Mouse (Mus musculus) embryonic facial prominence, embryonic 10.5 days (tissue): Measurements from ENCODE around the gene Eml2. TPM values are rescaled to one million over a fixed set of nuclear protein-coding genes. Genes with fewer than 3 reads are reported as not detected.

Experiments
- DNase-seq: peaks from one replicate; pipeline ENCODE4 v3.0.0-alpha.2; 2017; ENCODE audit warnings: low spot score
- H3K27ac ChIP-seq: fragments of 300-500 bp; sonication (generic); replicated peaks from 2 replicates; pipeline ENCODE4 v1.5.1; 2016; ENCODE audit warnings: mild to moderate bottlenecking
- H3K27me3 ChIP-seq: fragments of 300-500 bp; sonication (generic); replicated peaks from 2 replicates; pipeline ENCODE4 v1.6.1; 2016; ENCODE audit warnings: low read depth, mild to moderate bottlenecking; ENCODE audit not compliant: poor library complexity, severe bottlenecking
- H3K36me3 ChIP-seq: fragments of 300-500 bp; sonication (generic); replicated peaks from 2 replicates; pipeline ENCODE4 v1.6.1; 2016; ENCODE audit warnings: mild to moderate bottlenecking, moderate library complexity
- H3K4me1 ChIP-seq: fragments of 300-500 bp; sonication (generic); 2 replicates; pipeline ENCODE4 v1.6.1; 2016
- H3K4me3 ChIP-seq: fragments of 300-500 bp; sonication (generic); 2 replicates; pipeline ENCODE4 v1.5.1; 2016; ENCODE audit warnings: mild to moderate bottlenecking, moderate library complexity
- H3K9me3 ChIP-seq: fragments of 300-500 bp; sonication (generic); 2 replicates; pipeline ENCODE4 v1.6.1; 2016; ENCODE audit warnings: mild to moderate bottlenecking
- WGBS: fragments of 180-500 bp; shearing (Covaris S2); methylation state at CpG from one replicate; pipeline ENCODE4 v1.1.7; 2016; 5-methylcytosine and 5-hydroxymethylcytosine counted together
- microRNA counts: library from miRNA; unstranded; fragments of <30 nt; microRNA quantifications from one replicate; lab custom pipeline; 2017
- microRNA-seq: library from miRNA; unstranded; fragments of <30 nt; microRNA quantifications from one replicate; pipeline ENCODE4, GENCODE M21; 2017
- polyA plus RNA-seq: library from polyadenylated mRNA; unstranded; fragments of >200 nt; fragmentation: Nextera tagmentation; extraction: Ambion mirVana; gene quantifications from 2 replicates; pipeline ENCODE4 v1.2.1, GENCODE M21; 2016

Gene Eml2
- polyA plus RNA-seq, 1 experiment from 2014 or later = 5.2 TPM

DNA sequence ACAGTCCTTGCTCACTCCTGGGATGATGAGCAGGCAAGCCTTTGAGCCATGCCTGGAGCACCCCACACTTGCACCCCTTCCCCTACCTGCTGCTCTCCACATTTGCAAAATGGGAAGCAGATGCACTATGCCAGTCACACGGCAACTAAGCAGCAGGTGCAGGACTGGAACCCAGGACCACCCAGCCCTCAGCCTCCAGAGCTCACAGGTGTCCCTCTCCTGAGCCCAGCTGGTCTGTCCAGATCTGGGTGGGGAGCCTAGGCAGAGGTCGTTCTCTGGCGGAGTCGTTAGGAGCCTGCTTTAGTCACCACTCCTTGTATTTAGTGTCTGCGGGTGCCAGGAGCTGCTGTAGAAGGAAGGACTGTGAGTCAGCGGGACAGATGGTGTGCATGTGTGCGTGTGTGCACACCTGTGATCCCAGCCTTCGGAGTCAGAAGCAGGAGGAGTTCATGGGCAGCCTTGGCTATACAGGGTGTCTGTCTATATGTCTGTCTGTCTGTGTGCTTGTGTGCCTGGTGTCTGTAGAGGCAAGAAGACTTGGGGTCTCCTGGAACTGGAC is 64.8 kb downstream of the Eml2 start:
- whole genome bisulfite sequencing = 91% methylated on average over 8 of the region's 8 CpGs
- H3K4me3 ChIP-seq = no peak overlapping the region; the same call in 1 of the 2 replicates
- H3K4me1 ChIP-seq = no peaks in the 10 kb centered on the region
- DNase-seq = no peak
- H3K36me3 ChIP-seq = peaks cover 33% of the 10 kb centered on the region
- no peaks in the 10 kb centered on the region for H3K9me3 ChIP-seq
- no peaks in the 10 kb centered on the region for H3K27me3 ChIP-seq
- H3K27ac ChIP-seq = no peak overlapping the region

DNA sequence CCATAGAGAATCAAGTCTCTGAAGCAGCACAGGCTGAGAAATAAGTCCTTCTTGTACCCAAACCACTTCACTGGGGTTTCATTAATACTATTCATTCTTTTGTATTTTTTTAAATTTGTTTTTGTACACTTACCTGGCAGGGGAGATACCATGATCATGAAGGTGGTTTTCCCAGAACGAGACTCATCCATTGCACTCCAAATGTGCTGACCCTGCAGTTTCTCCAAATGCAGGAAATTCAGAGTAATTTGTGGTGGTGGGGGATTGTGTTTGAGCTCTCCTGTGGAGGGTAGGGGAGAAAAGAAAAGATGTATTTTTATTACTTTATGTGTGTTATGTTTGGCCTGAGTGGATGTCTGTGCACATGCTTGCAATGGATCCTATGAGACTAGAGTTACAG is 65.8 kb downstream of the Eml2 start:
- Histone ChIP-seq H3K27ac (no peak overlapping the region), H3K4me3 (no peak overlapping the region), H3K9me3 (no peaks in the 10 kb centered on the region), H3K4me1 (no peaks in the 10 kb centered on the region), H3K27me3 (no peaks in the 10 kb centered on the region), H3K36me3 (peaks cover 42% of the 10 kb centered on the region)
- DNase-seq = no peak
- 96% methylated on average over 1 of the region's 1 CpGs for WGBS

DNA sequence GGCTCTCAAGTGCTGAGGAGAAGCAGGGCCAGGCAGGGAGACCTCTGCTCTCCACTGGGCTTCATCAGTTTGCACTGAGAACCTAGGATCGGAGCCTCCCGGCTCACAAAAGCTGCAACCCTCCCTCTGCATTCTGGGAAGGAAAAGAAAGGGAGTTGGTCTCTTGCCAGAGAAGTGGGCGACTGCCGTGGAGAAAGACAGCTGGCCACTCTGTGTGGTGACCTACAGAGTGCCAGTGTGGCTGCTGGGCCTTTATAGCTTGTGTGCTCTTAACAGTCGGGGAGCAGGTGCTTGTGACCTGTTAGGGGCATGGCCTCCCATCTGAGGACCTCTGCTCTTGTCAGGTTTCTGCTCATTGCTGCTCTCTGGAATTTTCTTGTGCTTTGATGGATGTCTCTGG is 67.6 kb downstream of the Eml2 start:
- no peaks in the 10 kb centered on the region for H3K27me3 ChIP-seq
- H3K9me3 ChIP-seq = no peaks in the 10 kb centered on the region
- no peak overlapping the region for H3K27ac ChIP-seq
- no peaks in the 10 kb centered on the region for H3K4me1 ChIP-seq
- WGBS = 92% methylated on average over 5 of the region's 5 CpGs
- no peak overlapping the region for H3K4me3 ChIP-seq
- DNase-seq = no peak
- H3K36me3 ChIP-seq = peaks cover 51% of the 10 kb centered on the region

DNA sequence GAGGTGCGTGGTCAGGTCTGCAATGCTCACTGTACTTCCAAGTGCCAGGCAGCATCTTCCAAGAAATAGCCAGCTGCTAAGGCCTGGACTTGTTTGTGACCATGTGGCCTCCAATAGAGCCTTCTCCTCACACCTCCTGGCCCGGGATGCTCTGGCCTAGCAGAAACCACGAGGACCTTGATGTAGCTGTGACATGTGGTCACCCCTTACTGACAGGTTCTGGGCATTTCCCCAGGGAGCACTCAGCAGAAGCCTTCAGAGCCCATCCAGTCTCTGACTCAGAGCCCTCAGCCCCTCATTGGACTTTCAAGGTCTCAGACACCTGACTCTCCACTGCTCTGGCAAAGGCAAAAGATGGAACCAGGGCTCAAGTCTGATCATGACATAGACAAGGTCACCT is 68.9 kb downstream of the Eml2 start:
- WGBS = 94% methylated on average over 3 of the region's 3 CpGs
- Histone ChIP-seq H3K36me3 (peaks cover 54% of the 10 kb centered on the region), H3K4me3 (no peak overlapping the region), H3K27ac (no peak overlapping the region), H3K9me3 (no peaks in the 10 kb centered on the region), H3K4me1 (no peaks in the 10 kb centered on the region), H3K27me3 (no peaks in the 10 kb centered on the region)
- no peak for DNase-seq

DNA sequence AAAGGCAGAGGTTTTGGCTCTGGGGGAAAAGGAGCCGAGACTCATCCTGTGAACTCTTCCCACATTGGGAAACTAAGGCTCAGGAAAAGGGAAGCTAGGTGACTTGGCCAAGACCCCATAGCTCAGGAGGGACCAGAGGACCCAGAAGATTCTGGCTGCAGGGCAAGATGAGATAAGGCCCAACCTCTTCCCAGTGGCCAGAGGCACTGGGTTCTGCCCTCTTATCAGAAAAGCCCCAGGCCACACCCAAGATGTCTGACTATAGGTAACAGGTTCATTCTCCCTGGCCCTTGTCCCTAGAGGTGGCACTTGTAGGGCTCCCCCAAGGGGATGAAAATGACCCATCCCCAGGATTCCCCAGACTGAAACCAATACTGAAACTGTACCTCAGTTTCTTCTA is 70.6 kb downstream of the Eml2 start:
- no peak overlapping the region for H3K4me3 ChIP-seq
- H3K27ac ChIP-seq = no peak overlapping the region
- no peaks in the 10 kb centered on the region for H3K4me1 ChIP-seq
- 92% methylated on average over 1 of the region's 1 CpGs for WGBS
- no peak for DNase-seq
- no peaks in the 10 kb centered on the region for H3K27me3 ChIP-seq
- peaks cover 44% of the 10 kb centered on the region for H3K36me3 ChIP-seq
- H3K9me3 ChIP-seq = no peaks in the 10 kb centered on the region

DNA sequence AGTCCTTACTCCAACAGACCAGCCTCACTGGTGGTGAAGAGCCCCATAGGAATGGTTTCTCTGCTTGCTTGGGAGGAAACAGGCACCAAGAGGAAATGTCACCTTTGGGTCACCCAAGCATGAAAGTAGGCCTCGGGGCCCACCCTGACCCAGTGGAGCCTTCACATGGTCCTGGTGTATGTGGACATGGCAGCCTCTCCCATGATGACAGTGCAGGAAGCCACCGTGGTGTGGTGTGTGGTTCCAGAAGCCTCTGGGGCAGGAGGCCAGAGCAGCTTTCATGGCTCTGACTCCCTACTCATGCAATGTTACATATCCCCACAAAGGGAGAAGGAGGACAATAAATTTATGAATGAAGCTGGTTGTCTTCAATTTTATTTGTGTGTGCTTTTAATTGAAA is 71.3 kb downstream of the Eml2 start:
- DNase-seq = no peak
- Histone ChIP-seq H3K27me3 (no peaks in the 10 kb centered on the region), H3K27ac (no peak overlapping the region), H3K4me3 (no peak overlapping the region), H3K4me1 (no peaks in the 10 kb centered on the region), H3K9me3 (no peaks in the 10 kb centered on the region), H3K36me3 (peaks cover 44% of the 10 kb centered on the region)
- WGBS = 95% methylated on average over 2 of the region's 2 CpGs

DNA sequence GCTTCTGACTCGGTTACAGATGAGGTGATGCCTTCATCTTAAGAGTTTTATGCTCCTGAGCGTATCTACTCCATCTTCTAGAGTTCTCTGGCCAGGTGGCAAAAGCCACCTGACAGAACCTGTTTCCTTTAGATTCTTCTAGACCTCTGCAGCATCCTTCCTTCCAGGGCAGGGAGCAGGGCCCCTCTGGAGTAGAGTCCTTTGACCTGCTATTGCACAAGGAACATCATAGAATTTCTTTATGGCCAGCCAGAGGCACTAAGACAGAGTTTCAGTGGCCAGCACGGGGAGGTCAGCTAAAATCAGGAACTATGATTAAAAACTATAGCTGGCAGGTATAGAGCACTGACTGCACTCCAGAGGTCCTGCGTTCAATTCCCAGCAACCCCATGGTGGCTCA is 75.9 kb downstream of the Eml2 start:
- no peak for DNase-seq
- 83% methylated on average over 4 of the region's 4 CpGs for WGBS
- H3K36me3 ChIP-seq = peaks cover 34% of the 10 kb centered on the region
- H3K4me3 ChIP-seq = no peak overlapping the region
- no peaks in the 10 kb centered on the region for H3K4me1 ChIP-seq
- no peaks in the 10 kb centered on the region for H3K27me3 ChIP-seq
- H3K9me3 ChIP-seq = no peaks in the 10 kb centered on the region
- no peak overlapping the region for H3K27ac ChIP-seq

DNA sequence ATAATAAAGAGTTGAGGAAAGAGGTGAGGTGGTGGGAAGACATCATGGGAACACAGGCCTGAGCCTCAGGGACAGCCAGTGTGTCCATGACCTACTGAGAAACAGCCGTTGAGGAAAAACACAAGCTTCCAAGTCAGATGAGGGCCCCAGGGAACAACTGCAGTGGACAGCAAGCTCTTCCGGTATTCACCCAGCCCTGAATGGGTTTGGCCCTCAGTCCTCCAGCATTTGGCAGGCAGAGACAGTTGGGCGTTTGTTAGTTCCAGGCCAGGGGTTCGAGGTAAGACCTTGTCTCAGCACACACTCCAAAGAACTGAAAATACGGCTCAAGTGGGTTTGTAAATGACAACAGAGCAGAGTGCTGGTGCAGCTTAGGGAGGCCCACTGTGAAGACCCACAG is 77.2 kb downstream of the Eml2 start:
- 65% methylated on average over 5 of the region's 5 CpGs for WGBS
- peaks cover 40% of the 10 kb centered on the region for H3K36me3 ChIP-seq
- H3K4me1 ChIP-seq = peaks cover 6% of the 10 kb centered on the region
- H3K27me3 ChIP-seq = no peaks in the 10 kb centered on the region
- H3K4me3 ChIP-seq = no peak overlapping the region
- H3K9me3 ChIP-seq = no peaks in the 10 kb centered on the region
- no peak for DNase-seq
- no peak overlapping the region for H3K27ac ChIP-seq

DNA sequence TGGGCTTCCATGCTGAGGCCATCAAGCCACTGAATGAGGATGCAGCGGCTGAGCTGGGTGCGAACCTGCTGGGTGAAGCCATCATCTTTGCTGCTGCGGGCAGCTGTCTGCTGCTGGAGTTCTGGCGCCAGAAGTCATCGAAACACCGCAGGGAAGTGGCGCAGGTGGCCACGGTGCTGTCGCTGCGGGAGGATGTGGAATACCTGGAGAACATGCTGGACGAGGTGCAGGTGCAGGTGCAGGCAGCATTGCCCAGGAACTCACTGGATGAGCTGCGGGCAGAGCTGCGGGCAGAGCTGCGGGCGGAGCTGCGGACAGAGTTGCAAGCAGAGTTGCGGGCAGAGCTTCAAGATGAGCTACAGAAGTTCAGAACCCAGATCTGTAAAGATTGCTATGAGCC is 79.2 kb downstream of the Eml2 start:
- WGBS = 86% methylated on average over 17 of the region's 17 CpGs
- no peak overlapping the region for H3K4me3 ChIP-seq
- no peaks in the 10 kb centered on the region for H3K9me3 ChIP-seq
- no peak overlapping the region for H3K27ac ChIP-seq
- peaks cover 6% of the 10 kb centered on the region for H3K4me1 ChIP-seq
- DNase-seq = no peak
- no peaks in the 10 kb centered on the region for H3K27me3 ChIP-seq
- H3K36me3 ChIP-seq = peaks cover 57% of the 10 kb centered on the region

MicroRNAs encoded within 50 kb of the gene (microRNA counts, 519-probe panel; counts per million panel counts)
- microRNA mmu-miR-330 (lab: Ali Mortazavi, UCI) = 188 counts per million, percentile 57 among the panel's probes with 10 or more counts

Small RNAs within 50 kb of the gene (microRNA-seq; reads per million reads assigned to microRNA genes)
- 292 reads per million, percentile 63 among the genes with 10 or more reads in this experiment for gene Mir330

Other genes with a start within 250 kb of the Eml2 start
- gene Nanos2, start 189.0 kb upstream of the Eml2 start, polyA plus RNA-seq = not detected in 2 replicates
- gene Mypop, start 185.2 kb upstream of the Eml2 start, polyA plus RNA-seq = 4.0 and 4.1 TPM in 2 replicates
- 25.0 and 25.7 TPM in 2 replicates for gene Irf2bp1, start 172.4 kb upstream of the Eml2 start, polyA plus RNA-seq
- not detected in 2 replicates for gene Foxa3, start 152.9 kb upstream of the Eml2 start, polyA plus RNA-seq
- 43.4 and 45.2 TPM in 2 replicates for gene Sympk, start 152.0 kb upstream of the Eml2 start, polyA plus RNA-seq
- not detected in 2 replicates for gene Rsph6a, start 121.7 kb upstream of the Eml2 start, polyA plus RNA-seq
- gene Dmwd, start 100.2 kb upstream of the Eml2 start, polyA plus RNA-seq = 16.8 and 18.0 TPM in 2 replicates
- gene Dmpk, start 92.6 kb upstream of the Eml2 start, polyA plus RNA-seq = 7.0 and 9.1 TPM in 2 replicates
- 6.3 and 7.6 TPM in 2 replicates for gene Six5, start 81.8 kb upstream of the Eml2 start, polyA plus RNA-seq
- gene Gm4969, start 58.1 kb upstream of the Eml2 start, polyA plus RNA-seq = 0.99 and 1.9 TPM in 2 replicates
- 15.9 and 18.0 TPM in 2 replicates for gene Fbxo46, start 56.6 kb upstream of the Eml2 start, polyA plus RNA-seq
- 14.6 and 15.1 TPM in 2 replicates for gene Qpctl, start 27.1 kb upstream of the Eml2 start, polyA plus RNA-seq
- gene Snrpd2, start 26.7 kb upstream of the Eml2 start, polyA plus RNA-seq = 178 and 189 TPM in 2 replicates
- gene Gipr, start 10.3 kb upstream of the Eml2 start, polyA plus RNA-seq = 1.4 and 1.6 TPM in 2 replicates
- gene Gpr4, start 36.1 kb downstream of the Eml2 start, polyA plus RNA-seq = 1.7 and 2.0 TPM in 2 replicates
- 46.4 and 49.4 TPM in 2 replicates for gene Opa3, start 51.9 kb downstream of the Eml2 start, polyA plus RNA-seq
- 56.7 and 61.1 TPM in 2 replicates for gene Vasp, start 95.4 kb downstream of the Eml2 start, polyA plus RNA-seq
- gene Ppm1n, start 103.6 kb downstream of the Eml2 start, polyA plus RNA-seq = 0.25 TPM in 1 of 2 replicates, not detected in the other
- 16.6 and 18.8 TPM in 2 replicates for gene Rtn2, start 106.2 kb downstream of the Eml2 start, polyA plus RNA-seq
- gene Fosb, start 133.6 kb downstream of the Eml2 start, polyA plus RNA-seq = 0.09 TPM in 1 of 2 replicates, not detected in the other
- gene Ercc1, start 168.4 kb downstream of the Eml2 start, polyA plus RNA-seq = 102 and 107 TPM in 2 replicates
- gene Cd3eap, start 183.1 kb downstream of the Eml2 start, polyA plus RNA-seq = 26.8 and 28.9 TPM in 2 replicates
- 6.9 and 7.1 TPM in 2 replicates for gene Ppp1r13l, start 183.3 kb downstream of the Eml2 start, polyA plus RNA-seq
- 28.1 and 28.8 TPM in 2 replicates for gene Ercc2, start 205.6 kb downstream of the Eml2 start, polyA plus RNA-seq
- gene Klc3, start 227.7 kb downstream of the Eml2 start, polyA plus RNA-seq = 7.9 and 8.8 TPM in 2 replicates
- 0.20 TPM in 1 of 2 replicates, not detected in the other for gene Ckm, start 228.4 kb downstream of the Eml2 start, polyA plus RNA-seq